Mouse (Mus musculus) stomach, postnatal 0 days (tissue): ENCODE results near the gene Kcnh8.

Experiments
- CTCF ChIP-seq: IDR thresholded peaks from 2 replicates; pipeline ENCODE4 v1.5.1; 2016; ENCODE audit warnings: antibody characterized with exemption, low read depth, mild to moderate bottlenecking, moderate library complexity
- EP300 ChIP-seq: optimal IDR thresholded peaks from 2 replicates; pipeline ENCODE3; 2016; ENCODE audit warnings: antibody characterized with exemption

GRCm38 (mm10) chr17:52878964-52879363 is 276.5 kb downstream of the Kcnh8 start:
- no peak for TF ChIP-seq EP300
- TF ChIP-seq CTCF: no peak
